Mouse (Mus musculus) myocyte (in vitro differentiated cells): Measurements from ENCODE around the gene Dnlz. TPM values are rescaled to one million over a fixed set of nuclear protein-coding genes. Genes with fewer than 3 reads are reported as not detected.
A peak's percentile ranks its signal among the peaks of the same experiment; 100 is the strongest.

Experiments
- H3K27me3 ChIP-seq: one replicate; pipeline ENCODE4 v1.6.1; 2011; ENCODE audit not compliant: control insufficient read depth, insufficient read depth, insufficient read length
- H3K36me3 ChIP-seq: one replicate; pipeline ENCODE4 v1.6.1; 2011; ENCODE audit not compliant: control insufficient read depth, insufficient read depth
- H3K4me2 ChIP-seq: one replicate; pipeline ENCODE4 v1.6.1; 2011; ENCODE audit warnings: low read depth, control low read depth
- H3K4me3 ChIP-seq: one replicate; pipeline ENCODE4 v1.5.1; 2011; ENCODE audit warnings: mild to moderate bottlenecking, control low read depth, moderate library complexity
- H3K79me2 ChIP-seq: one replicate; pipeline ENCODE4 v1.6.1; 2011; ENCODE audit not compliant: control insufficient read depth, insufficient read depth
- H3ac ChIP-seq: one replicate; pipeline ENCODE4 v1.6.1; 2011; ENCODE audit not compliant: control insufficient read depth, insufficient read length
- CEBPB ChIP-seq: IDR thresholded peaks from 2 replicates; pipeline ENCODE4 v1.6.1; 2011; ENCODE audit warnings: mild to moderate bottlenecking, moderate library complexity; ENCODE audit not compliant: poor library complexity, insufficient read depth, severe bottlenecking
- E2F4 ChIP-seq: IDR thresholded peaks from one replicate; pipeline ENCODE4 v1.6.1; 2011; ENCODE audit warnings: mild to moderate bottlenecking, control low read depth, moderate library complexity; ENCODE audit not compliant: insufficient read depth
- MAX ChIP-seq: IDR thresholded peaks from one replicate; pipeline ENCODE4 v1.6.1; 2011; ENCODE audit warnings: low read depth, mild to moderate bottlenecking, control low read depth
- MYOD1 ChIP-seq, 3 experiments: IDR thresholded peaks; one replicate each; pipeline ENCODE4 v1.6.1; 2011; ENCODE audit warnings: control low read depth in 2 of 3, low read depth in 2 of 3, mild to moderate bottlenecking in 2 of 3, moderate library complexity in 1 of 3; ENCODE audit not compliant: insufficient read length in 2 of 3, control insufficient read depth in 1 of 3
- MYOG ChIP-seq, 3 experiments: IDR thresholded peaks; one replicate each; pipeline ENCODE4 v1.6.1; 2011; ENCODE audit warnings: control low read depth in 2 of 3, low read depth in 2 of 3, mild to moderate bottlenecking in 2 of 3; ENCODE audit not compliant: insufficient read length in 2 of 3, control insufficient read depth in 1 of 3, insufficient read depth in 1 of 3
- POLR2A ChIP-seq: IDR thresholded peaks from one replicate; pipeline ENCODE4 v1.6.1; 2011; ENCODE audit warnings: low read depth, mild to moderate bottlenecking, control low read depth, moderate library complexity; ENCODE audit not compliant: insufficient read length
- POLR2AphosphoS2 ChIP-seq: IDR thresholded peaks from one replicate; pipeline ENCODE4 v1.6.1; 2011; ENCODE audit warnings: low read depth, control low read depth; ENCODE audit not compliant: insufficient read length
- REST ChIP-seq: IDR thresholded peaks from one replicate; pipeline ENCODE4 v1.6.1; 2011; ENCODE audit warnings: mild to moderate bottlenecking, control low read depth, moderate library complexity; ENCODE audit not compliant: insufficient read depth, insufficient read length
- SRF ChIP-seq: IDR thresholded peaks from one replicate; pipeline ENCODE4 v1.6.1; 2011; ENCODE audit warnings: low read depth; ENCODE audit not compliant: control insufficient read depth, insufficient read length
- TCF12 ChIP-seq: IDR thresholded peaks from one replicate; pipeline ENCODE4 v1.6.1; 2011; ENCODE audit warnings: mild to moderate bottlenecking, control low read depth; ENCODE audit not compliant: poor library complexity, insufficient read depth, severe bottlenecking
- TCF3 ChIP-seq: IDR thresholded peaks from one replicate; pipeline ENCODE4 v1.6.1; 2011; ENCODE audit warnings: low read depth, control low read depth; ENCODE audit not compliant: insufficient read length
- USF1 ChIP-seq: IDR thresholded peaks from one replicate; pipeline ENCODE4 v1.6.1; 2011; ENCODE audit warnings: low read depth, mild to moderate bottlenecking, control low read depth, moderate library complexity
- polyA plus RNA-seq: library from polyadenylated mRNA; unstranded; fragments of >200 nt; fragmentation: generic; extraction: Trizol; gene quantifications from one replicate; pipeline ENCODE4 v1.2.1, GENCODE M21; 2012; ENCODE audit warnings: missing spikeins

The Dnlz gene
- polyA plus RNA-seq, 1 experiment: 28.4 TPM

DNA sequence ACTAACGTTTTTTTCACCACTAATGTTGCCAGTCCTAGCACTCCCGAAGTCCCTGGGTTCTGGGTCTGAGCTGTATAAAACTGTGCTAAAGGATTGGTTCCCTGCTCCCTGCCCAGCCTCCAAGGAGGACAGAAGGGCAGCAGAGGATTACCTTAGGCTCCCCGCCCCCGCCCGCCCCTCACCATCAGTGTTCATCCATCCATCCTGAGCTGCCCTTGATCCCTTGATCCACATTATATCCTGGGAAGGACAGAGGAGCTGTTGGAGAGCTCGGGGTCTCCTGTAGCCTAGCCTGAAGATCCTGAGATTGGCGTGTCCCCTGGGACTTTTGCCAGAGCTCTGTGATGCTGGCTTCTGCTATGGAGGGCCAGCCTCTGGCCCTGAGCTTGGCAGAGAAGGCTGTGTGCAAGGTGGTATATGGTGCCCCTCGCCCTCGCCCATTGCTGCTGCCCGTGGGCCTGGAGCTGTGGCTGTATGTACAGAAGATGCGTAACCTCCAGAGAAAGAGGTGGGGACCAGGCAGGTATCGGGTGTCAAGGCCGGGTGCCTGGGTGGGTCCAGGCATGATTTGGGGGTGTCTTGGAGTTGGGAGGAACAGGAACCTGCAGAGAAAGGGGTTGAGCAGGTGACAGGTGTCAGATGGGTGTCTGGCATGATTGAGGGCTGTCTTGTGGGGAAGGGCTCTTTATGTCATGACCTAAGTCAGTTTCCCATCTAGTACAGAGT lies 32.2 kb downstream of the Dnlz start:
- no peak overlapping the region for H3K4me3 ChIP-seq
- H3ac ChIP-seq: no peak overlapping the region
- H3K36me3 ChIP-seq: no peaks in the 10 kb centered on the region
- peaks cover 8% of the 10 kb centered on the region for H3K79me2 ChIP-seq
- TF ChIP-seq POLR2AphosphoS2 (no peak), CEBPB (no peak), USF1 (no peak), MAX (no peak), REST (no peak)
- H3K4me2 ChIP-seq: no peak overlapping the region
- no peaks in the 10 kb centered on the region for H3K27me3 ChIP-seq

DNA sequence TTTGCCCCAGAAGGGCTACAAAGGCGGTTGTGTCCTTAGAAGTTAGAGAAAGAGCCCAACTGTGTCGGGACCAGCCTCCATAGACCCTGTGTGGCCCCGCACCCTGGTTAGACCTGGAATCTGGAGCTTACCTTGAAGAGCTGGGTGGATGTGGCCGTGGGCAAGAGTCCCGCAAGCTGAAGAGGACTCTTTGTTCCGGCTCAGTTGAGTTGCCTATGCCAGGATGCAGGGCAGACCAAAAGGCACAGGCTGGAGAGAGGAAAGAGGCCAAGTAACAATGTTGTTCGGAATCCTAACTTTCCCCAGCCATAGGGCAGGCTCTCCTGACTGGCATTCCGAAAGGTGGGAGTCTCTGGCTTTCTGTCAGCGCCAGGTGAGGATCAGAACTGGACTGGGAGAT lies 32.8 kb downstream of the Dnlz start:
- H3K27me3 ChIP-seq: no peaks in the 10 kb centered on the region
- TF ChIP-seq MYOD1 (IDR thresholded peaks at IDR 0.05; ENCODE audit: control insufficient read depth in 1 of 3, insufficient read length in 2 of 3, low read depth in 2 of 3) (no peak), E2F4 (no peak), REST (no peak), POLR2A (no peak), MAX (no peak), USF1 (no peak), MYOG (IDR thresholded peaks at IDR 0.05; ENCODE audit: control insufficient read depth in 1 of 3, insufficient read depth in 1 of 3, insufficient read length in 2 of 3, low read depth in 2 of 3) (no peak), TCF3 (no peak), CEBPB (no peak), POLR2AphosphoS2 (no peak), SRF (no peak), TCF12 (no peak)
- H3K4me2 ChIP-seq: no peak overlapping the region
- H3K79me2 ChIP-seq: peaks cover 8% of the 10 kb centered on the region
- H3K4me3 ChIP-seq: no peak overlapping the region
- no peaks in the 10 kb centered on the region for H3K36me3 ChIP-seq
- H3ac ChIP-seq: no peak overlapping the region

DNA sequence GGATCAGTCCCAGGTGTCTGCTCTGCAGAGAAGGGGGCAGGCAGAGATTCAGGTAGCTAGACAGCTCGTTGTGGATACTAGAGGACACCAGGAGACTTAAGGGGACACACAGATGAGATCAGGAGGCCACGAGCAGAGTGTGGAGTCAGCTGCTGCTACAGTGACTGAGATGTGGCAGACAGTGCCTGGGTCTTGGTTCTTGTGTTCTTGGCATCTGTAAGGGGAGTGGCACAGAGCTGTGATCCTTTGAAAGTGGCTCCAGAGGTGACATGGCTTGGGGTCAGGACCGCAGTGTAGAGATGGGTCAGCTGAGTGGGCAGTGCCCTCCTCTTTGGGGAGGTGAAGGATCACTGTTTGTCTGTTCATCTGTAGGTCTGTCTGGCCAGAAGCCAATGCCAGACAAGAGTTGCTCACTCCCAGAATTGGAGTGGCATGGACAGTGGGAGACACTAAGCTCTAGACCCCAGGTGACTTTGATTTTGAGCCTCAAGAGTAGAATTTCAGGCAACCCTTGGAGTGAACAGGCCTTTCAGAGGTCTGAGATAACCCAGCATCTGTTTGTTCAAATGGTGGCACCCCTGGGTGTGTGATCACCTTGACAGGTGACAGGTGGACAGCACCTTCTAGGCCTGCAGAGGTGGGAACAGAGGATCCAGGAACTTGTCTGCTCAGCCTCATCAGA lies 33.8 kb downstream of the Dnlz start:
- Histone ChIP-seq H3K27me3 (no peaks in the 10 kb centered on the region), H3K36me3 (no peaks in the 10 kb centered on the region), H3K4me3 (no peak overlapping the region), H3ac (no peak overlapping the region), H3K79me2 (peaks cover 8% of the 10 kb centered on the region), H3K4me2 (no peak overlapping the region)
- TF ChIP-seq SRF (no peak), TCF12 (no peak), REST (no peak), MYOG (IDR thresholded peaks at IDR 0.05; ENCODE audit: control insufficient read depth in 1 of 3, insufficient read depth in 1 of 3, insufficient read length in 2 of 3, low read depth in 2 of 3) (no peak), POLR2A (no peak), MYOD1 (IDR thresholded peaks at IDR 0.05; ENCODE audit: control insufficient read depth in 1 of 3, insufficient read length in 2 of 3, low read depth in 2 of 3) (no peak), MAX (no peak), USF1 (no peak), TCF3 (no peak), E2F4 (no peak), POLR2AphosphoS2 (no peak), CEBPB (no peak)

DNA sequence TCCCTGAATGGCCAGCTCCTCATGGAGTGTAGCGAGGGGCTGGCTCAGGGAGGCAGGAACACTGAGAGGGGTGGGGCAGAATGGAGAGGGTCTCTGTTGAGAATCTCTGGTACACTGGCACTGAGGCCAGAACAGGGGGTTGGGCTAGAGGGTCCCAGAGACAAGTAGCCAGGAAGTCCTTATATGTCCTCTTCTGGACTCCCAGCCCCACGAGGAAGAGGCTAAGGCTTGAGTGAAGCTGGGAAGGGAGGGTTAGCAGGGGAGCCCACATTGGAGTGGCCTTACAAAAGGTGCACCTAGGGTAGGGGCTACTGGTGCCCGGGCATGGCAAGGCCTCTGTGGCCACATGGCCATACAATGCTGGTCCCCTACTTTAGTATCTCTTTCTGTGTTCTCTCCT lies 34.5 kb downstream of the Dnlz start:
- peaks cover 8% of the 10 kb centered on the region for H3K79me2 ChIP-seq
- no peaks in the 10 kb centered on the region for H3K36me3 ChIP-seq
- H3K4me2 ChIP-seq: peak overlapping the region; percentile 99
- no peak for TF ChIP-seq POLR2AphosphoS2
- no peak for TF ChIP-seq POLR2A
- TF ChIP-seq SRF: no peak
- no peak for TF ChIP-seq E2F4
- no peak for TF ChIP-seq USF1
- no peak for TF ChIP-seq TCF12
- TF ChIP-seq REST: no peak
- TF ChIP-seq MYOD1 (IDR thresholded peaks at IDR 0.05; ENCODE audit: control insufficient read depth in 1 of 3, insufficient read length in 2 of 3, low read depth in 2 of 3): no peak
- no peak for TF ChIP-seq MYOG (IDR thresholded peaks at IDR 0.05; ENCODE audit: control insufficient read depth in 1 of 3, insufficient read depth in 1 of 3, insufficient read length in 2 of 3, low read depth in 2 of 3)
- no peaks in the 10 kb centered on the region for H3K27me3 ChIP-seq
- no peak overlapping the region for H3K4me3 ChIP-seq
- no peak overlapping the region for H3ac ChIP-seq
